Mouse (Mus musculus) limb, embryonic 12.5 days (tissue): Measurements from ENCODE around the gene Galnt6. TPM values are rescaled to one million over a fixed set of nuclear protein-coding genes. Genes with fewer than 3 reads are reported as not detected.

ENCODE experiments used
- ATAC-seq: fragments of 200-750 bp; cut with Nextera tagmentation; 2 replicates; pipeline ENCODE4 v1.8.0; 2017; ENCODE audit warnings: low read depth, moderate TSS enrichment; ENCODE audit not compliant: insufficient number of reproducible peaks, insufficient read depth, low FRiP score, low TSS enrichment
- H3K27ac ChIP-seq: fragments of 300-500 bp; sonication (generic); 2 replicates; pipeline ENCODE4 v1.5.1; 2016; ENCODE audit warnings: mild to moderate bottlenecking, moderate library complexity
- H3K27me3 ChIP-seq: fragments of 300-500 bp; sonication (generic); 2 replicates; pipeline ENCODE4 v1.6.1; 2016; ENCODE audit warnings: mild to moderate bottlenecking, moderate library complexity
- H3K36me3 ChIP-seq: fragments of 300-500 bp; sonication (generic); 2 replicates; pipeline ENCODE4 v1.6.1; 2016; ENCODE audit warnings: mild to moderate bottlenecking, moderate library complexity
- H3K4me1 ChIP-seq: fragments of 300-500 bp; sonication (generic); replicated peaks from 2 replicates; pipeline ENCODE4 v1.6.1; 2016
- H3K4me2 ChIP-seq: fragments of 300-500 bp; sonication (generic); 2 replicates; pipeline ENCODE4 v1.6.1; 2016; ENCODE audit warnings: mild to moderate bottlenecking, moderate library complexity
- H3K4me3 ChIP-seq: fragments of 300-500 bp; sonication (generic); replicated peaks from 2 replicates; pipeline ENCODE4 v1.5.1; 2016; ENCODE audit warnings: mild to moderate bottlenecking
- H3K9ac ChIP-seq: fragments of 300-500 bp; sonication (generic); replicated peaks from 2 replicates; pipeline ENCODE4 v1.6.1; 2016; ENCODE audit warnings: mild to moderate bottlenecking, moderate library complexity
- H3K9me3 ChIP-seq: fragments of 300-500 bp; sonication (generic); 2 replicates; pipeline ENCODE4 v1.6.1; 2016; ENCODE audit warnings: mild to moderate bottlenecking, moderate library complexity
- WGBS: fragments of 180-500 bp; shearing (Covaris S2); methylation state at CpG from one replicate; pipeline ENCODE4 v1.1.7; 2016; 5-methylcytosine and 5-hydroxymethylcytosine counted together
- polyA plus RNA-seq: library from polyadenylated mRNA; unstranded; fragments of >200 nt; fragmentation: Nextera tagmentation; extraction: Ambion mirVana; gene quantifications from 2 replicates; pipeline ENCODE4 v1.2.1, GENCODE M21; 2016

Galnt6 gene
- polyA plus RNA-seq, 1 experiment from 2014 or later = 0.20 TPM

DNA sequence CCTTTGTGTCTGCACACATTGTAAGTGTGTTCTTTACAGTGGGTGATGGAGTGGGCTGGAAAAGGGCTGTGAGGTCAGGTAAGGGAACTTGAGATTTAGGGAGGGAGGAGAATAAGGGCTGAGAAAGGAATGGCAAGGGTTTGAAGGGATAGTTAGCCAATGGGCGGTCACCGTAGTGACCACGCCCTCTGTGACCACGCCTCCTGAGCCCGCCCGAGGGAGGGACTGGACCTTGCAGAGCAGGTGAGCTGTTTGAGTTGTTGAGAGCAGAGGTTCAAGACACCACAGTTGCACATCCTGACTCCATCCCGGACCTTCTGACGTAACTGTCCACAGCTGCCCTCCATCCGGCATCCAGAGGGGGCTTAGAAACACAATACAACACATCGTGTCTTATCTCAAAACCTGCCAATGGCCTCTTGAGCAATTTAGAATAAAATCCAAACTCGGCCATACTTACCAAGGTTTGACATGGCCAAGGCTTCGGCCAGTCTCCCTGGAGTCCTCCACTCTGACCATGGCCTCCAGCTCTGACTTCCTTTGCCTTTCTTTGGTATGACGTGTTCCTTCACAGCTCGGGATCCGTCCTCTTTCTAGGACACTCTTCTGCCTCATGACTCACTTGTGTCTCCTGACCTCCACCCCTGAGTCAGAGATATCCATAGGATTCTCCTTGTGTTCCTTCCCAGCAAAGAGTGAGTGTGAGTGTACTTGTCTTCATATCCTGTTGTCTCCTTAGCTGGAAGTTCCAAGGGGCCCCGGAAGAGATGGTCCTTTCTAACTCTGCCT lies 35.2 kb upstream of the Galnt6 start:
- Histone ChIP-seq H3K4me2 (no peak overlapping the region), H3K4me3 (no peak overlapping the region), H3K27ac (no peak overlapping the region), H3K9me3 (no peaks in the 10 kb centered on the region), H3K27me3 (peaks cover 8% of the 10 kb centered on the region; the same call in 1 of the 2 replicates), H3K36me3 (no peaks in the 10 kb centered on the region), H3K9ac (no peak overlapping the region), H3K4me1 (peaks cover 22% of the 10 kb centered on the region)
- WGBS = 82% methylated on average over 16 of the region's 16 CpGs
- no peak for ATAC-seq

GRCm38 (mm10) chr15:100762649-100763048 lies 33.5 kb upstream of the Galnt6 start:
- Histone ChIP-seq H3K4me3 (peak overlapping the region; percentile 69), H3K4me2 (peak overlapping the region; percentile 91), H3K4me1 (peaks cover 24% of the 10 kb centered on the region), H3K27me3 (peaks cover 8% of the 10 kb centered on the region; the same call in 1 of the 2 replicates), H3K36me3 (no peaks in the 10 kb centered on the region), H3K9me3 (no peaks in the 10 kb centered on the region), H3K27ac (no peak overlapping the region), H3K9ac (no peak overlapping the region)
- ATAC-seq = no peak
- WGBS = 33% methylated on average over 8 of the region's 8 CpGs

GRCm38 (mm10) chr15:100761419-100762185 lies 32.4 kb upstream of the Galnt6 start, which contains the start of gene Slc4a8:
Gene Slc4a8 (plus strand): TSS chr15:100761747.
- Histone ChIP-seq H3K4me2 (peak within 1 kb of the TSS; percentile 91), H3K9ac (peak within 1 kb of the TSS; percentile 69), H3K27me3 (peaks cover 8% of the 10 kb centered on the region; the same call in 1 of the 2 replicates), H3K9me3 (no peaks in the 10 kb centered on the region), H3K4me3 (peak within 1 kb of the TSS; percentile 69), H3K36me3 (no peaks in the 10 kb centered on the region), H3K4me1 (peaks cover 25% of the 10 kb centered on the region), H3K27ac (peak within 1 kb of the TSS; percentile 73)
- peak; percentile 95 for ATAC-seq
- under 1% methylated on average over 64 of the region's 64 CpGs for WGBS

GRCm38 (mm10) chr15:100761036-100761418 lies 31.9 kb upstream of the Galnt6 start:
- H3K4me1 ChIP-seq = peaks cover 25% of the 10 kb centered on the region
- H3K9me3 ChIP-seq = no peaks in the 10 kb centered on the region
- peaks cover 8% of the 10 kb centered on the region; the same call in 1 of the 2 replicates for H3K27me3 ChIP-seq
- H3K9ac ChIP-seq = no peak overlapping the region
- peak overlapping the region; percentile 70 for H3K27ac ChIP-seq
- H3K4me3 ChIP-seq = peak overlapping the region; percentile 69
- no peak for ATAC-seq
- H3K4me2 ChIP-seq = peak overlapping the region; percentile 91
- WGBS = 27% methylated on average over 9 of the region's 9 CpGs
- H3K36me3 ChIP-seq = no peaks in the 10 kb centered on the region

GRCm38 (mm10) chr15:100759286-100759685 lies 30.1 kb upstream of the Galnt6 start:
- no peak for ATAC-seq
- 89% methylated on average over 10 of the region's 10 CpGs for WGBS
- Histone ChIP-seq H3K9ac (no peak overlapping the region), H3K4me1 (peaks cover 35% of the 10 kb centered on the region), H3K9me3 (no peaks in the 10 kb centered on the region), H3K4me2 (no peak overlapping the region), H3K4me3 (no peak overlapping the region), H3K27ac (no peak overlapping the region), H3K36me3 (no peaks in the 10 kb centered on the region), H3K27me3 (peaks cover 8% of the 10 kb centered on the region; the same call in 1 of the 2 replicates)

- Histone ChIP-seq H3K36me3 (no peaks in the 10 kb centered on the region), H3K4me3 (no peak overlapping the region), H3K27me3 (peaks cover 5% of the 10 kb centered on the region; the same call in 1 of the 2 replicates), H3K4me1 (peaks cover 30% of the 10 kb centered on the region), H3K27ac (no peak overlapping the region), H3K9me3 (no peaks in the 10 kb centered on the region), H3K4me2 (0 out of 2 replicates have a peak overlapping the region, but pooled peaks have one; percentile 18), H3K9ac (0 out of 2 replicates have a peak overlapping the region, but pooled peaks have one; percentile 8)
- WGBS = 1% methylated on average over 7 of the region's 7 CpGs
- ATAC-seq = no peak
These were observed 28.4 kb upstream of the Galnt6 start for GRCm38 (mm10) chr15:100757527-100757978.

DNA sequence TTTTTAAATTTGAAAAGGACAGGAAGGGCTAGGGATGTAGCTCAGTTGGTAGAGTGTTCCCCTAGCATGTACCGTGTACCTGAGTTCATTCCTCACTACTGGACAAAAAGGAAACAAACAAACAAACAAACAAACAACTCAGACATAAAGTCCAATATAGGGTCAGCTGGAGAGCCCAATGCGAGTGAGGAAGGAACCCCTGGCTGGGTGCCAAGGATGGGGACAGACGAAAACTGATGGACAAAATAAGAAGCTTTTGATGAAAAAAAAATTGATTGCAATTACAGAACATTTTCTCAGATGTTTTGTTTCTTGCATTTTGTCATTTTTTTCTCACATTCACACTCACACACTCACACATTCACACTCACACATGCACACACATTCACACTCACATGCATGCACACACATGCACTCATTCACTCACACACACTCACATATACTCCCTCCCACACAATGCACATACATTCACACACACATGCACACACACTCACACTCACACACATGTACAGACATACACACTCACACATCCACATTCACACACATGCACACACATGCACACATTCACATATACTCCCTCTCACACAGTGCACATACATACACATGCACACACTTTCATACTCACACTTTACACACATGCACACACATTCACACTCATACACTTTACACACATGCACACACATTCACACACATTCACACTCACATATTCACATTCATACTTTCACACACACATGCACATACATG lies 26.9 kb upstream of the Galnt6 start:
- 73% methylated on average over 3 of the region's 3 CpGs for WGBS

GRCm38 (mm10) chr15:100755498-100755859 lies 26.3 kb upstream of the Galnt6 start:
- H3K9me3 ChIP-seq = no peaks in the 10 kb centered on the region
- 49% methylated on average over 5 of the region's 8 CpGs for WGBS
- H3K4me1 ChIP-seq = peaks cover 15% of the 10 kb centered on the region
- 0 out of 2 replicates have a peak overlapping the region, but pooled peaks have one; percentile 17 for H3K4me2 ChIP-seq
- no peaks in the 10 kb centered on the region for H3K36me3 ChIP-seq
- no peak overlapping the region for H3K9ac ChIP-seq
- 0 out of 2 replicates have a peak, but pooled peaks cover 4% of the 10 kb centered on the region for H3K27me3 ChIP-seq
- no peak for ATAC-seq
- H3K27ac ChIP-seq = no peak overlapping the region
- H3K4me3 ChIP-seq = no peak overlapping the region

More for the DNA sequence above, 26.9 kb upstream of the Galnt6 start:
- Histone ChIP-seq H3K4me1 (peaks cover 21% of the 10 kb centered on the region), H3K9me3 (no peaks in the 10 kb centered on the region), H3K9ac (no peak overlapping the region), H3K36me3 (no peaks in the 10 kb centered on the region), H3K27ac (no peak overlapping the region), H3K4me2 (no peak overlapping the region), H3K27me3 (0 out of 2 replicates have a peak, but pooled peaks cover 4% of the 10 kb centered on the region), H3K4me3 (no peak overlapping the region)
- no peak for ATAC-seq

DNA sequence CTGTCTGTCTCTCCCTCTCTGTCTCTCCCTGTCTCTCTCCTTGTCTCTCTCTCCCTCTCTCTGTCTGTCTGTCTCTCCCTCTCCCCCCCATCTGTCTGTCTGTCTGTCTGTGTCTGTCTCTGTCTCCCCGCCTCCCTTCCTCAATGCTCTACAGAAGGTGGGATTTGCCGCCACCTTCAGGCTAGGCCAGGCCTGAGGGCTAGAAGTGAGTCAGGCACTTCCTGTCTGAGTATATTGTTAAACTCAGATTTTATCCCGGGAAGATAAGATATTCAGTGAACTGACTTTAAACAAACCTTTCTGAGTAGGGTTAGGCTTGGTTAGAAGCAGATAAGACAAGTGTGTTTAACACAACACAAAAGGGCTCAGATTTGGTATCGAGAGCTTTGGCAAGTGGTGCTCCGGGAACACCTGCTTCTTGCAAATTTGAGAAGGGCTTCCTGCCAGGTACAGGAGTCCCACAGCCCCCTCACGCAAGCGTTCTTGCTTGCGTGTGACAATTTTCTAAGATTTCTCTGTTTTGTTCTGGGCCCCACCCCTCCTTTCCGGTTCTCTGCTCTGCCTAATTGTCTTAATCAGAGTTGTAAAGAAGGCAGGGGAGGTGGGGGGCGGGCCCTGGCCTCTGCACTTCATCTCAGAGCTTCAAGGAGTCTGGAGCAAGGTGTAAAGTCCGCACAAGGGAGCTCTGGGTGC lies 25.8 kb upstream of the Galnt6 start:
- Histone ChIP-seq H3K9ac (no peak overlapping the region), H3K4me2 (peak overlapping the region; percentile 17; the same call in 1 of the 2 replicates), H3K27ac (no peak overlapping the region), H3K27me3 (0 out of 2 replicates have a peak, but pooled peaks cover 7% of the 10 kb centered on the region), H3K9me3 (no peaks in the 10 kb centered on the region), H3K36me3 (no peaks in the 10 kb centered on the region), H3K4me1 (peaks cover 14% of the 10 kb centered on the region), H3K4me3 (no peak overlapping the region)
- 10% methylated on average over 11 of the region's 11 CpGs for WGBS
- no peak for ATAC-seq

- WGBS = 39% methylated on average over 7 of the region's 7 CpGs
- H3K4me3 ChIP-seq = no peak overlapping the region
- H3K27me3 ChIP-seq = 0 out of 2 replicates have a peak, but pooled peaks cover 7% of the 10 kb centered on the region
These were observed 24.9 kb upstream of the Galnt6 start for GRCm38 (mm10) chr15:100754041-100754440.

More at GRCm38 (mm10) chr15:100754041-100754440, 24.9 kb upstream of the Galnt6 start:
- Histone ChIP-seq H3K4me2 (no peak overlapping the region), H3K9ac (no peak overlapping the region), H3K4me1 (peaks cover 14% of the 10 kb centered on the region), H3K27ac (no peak overlapping the region), H3K9me3 (no peaks in the 10 kb centered on the region), H3K36me3 (no peaks in the 10 kb centered on the region)
- no peak for ATAC-seq
